16 mouse cellular contexts compared by ENCODE assay signal in genomic region chr13:31531651-31532061, GRCm38 (mm10). TPM values are rescaled to one million over a fixed set of nuclear protein-coding genes. Genes with fewer than 3 reads are reported as not detected.
DNase-seq lines count a peak whose midpoint lies in the region; ATAC-seq and TF ChIP-seq lines count a peak whose summit lies in the region.
"Had no signal": no experiment of that assay in that cellular context is flagged by ENCODE, and none has a peak within 500 bp of the region (broad histone marks: within the 10 kb centered on the region; RNA-seq: fewer than 3 reads in every experiment).

No protein-coding gene starts in this region.

- TF ChIP-seq EP300 in liver, postnatal 0 days (IDR thresholded peaks at IDR 0.05; ENCODE audit: low read depth), result no peak

- no peaks in the 10 kb centered on the region for H3K9me3 ChIP-seq in kidney, postnatal 0 days (replicated peaks; ENCODE audit: low read length)
- H3K9me3 ChIP-seq in liver, postnatal 0 days (ENCODE audit: low read length), result no peaks in the 10 kb centered on the region
- H3K9me3 ChIP-seq: embryonic facial prominence, embryonic 13.5 days had no signal

- ATAC-seq in kidney, postnatal 0 days (replicated peaks; ENCODE audit: low FRiP score, low read depth), result peak; percentile 63; the same call in 1 of the 2 replicates
- ATAC-seq in liver, postnatal 0 days, result peak; percentile 58
- ATAC-seq: intestine, postnatal 0 days had no signal

- no peaks in the 10 kb centered on the region for H3K4me1 ChIP-seq in kidney, postnatal 0 days (replicated peaks; ENCODE audit: insufficient read depth, low read length)
- H3K4me1 ChIP-seq in liver, postnatal 0 days (ENCODE audit: insufficient read depth), result peaks cover 8% of the 10 kb centered on the region; the same call in 1 of the 2 replicates
- no peaks in the 10 kb centered on the region for H3K4me1 ChIP-seq in cerebellum, adult 2 months (ENCODE audit: control insufficient read depth, insufficient read depth, low read length)
- H3K4me1 ChIP-seq: embryonic facial prominence, embryonic 13.5 days had no signal

- TF ChIP-seq POLR2A in cerebellum, adult 2 months (IDR thresholded peaks at IDR 0.05; ENCODE audit: borderline replicate concordance, insufficient read depth, low read length), result no peak

- H3K4me2 ChIP-seq in kidney, postnatal 0 days (ENCODE audit: low read length), result no peak overlapping the region
- no peak overlapping the region for H3K4me2 ChIP-seq in liver, postnatal 0 days (ENCODE audit: low read depth, low read length)
- H3K4me2 ChIP-seq: embryonic facial prominence, embryonic 13.5 days had no signal

- H3K27ac ChIP-seq in kidney, postnatal 0 days, result no peak overlapping the region
- H3K27ac ChIP-seq in liver, postnatal 0 days (ENCODE audit: low read depth), result peak overlapping the region; percentile 48; the same call in 1 of the 2 replicates
- no peak overlapping the region for H3K27ac ChIP-seq in cerebellum, adult 2 months (ENCODE audit: insufficient read depth, low read length)
- H3K27ac ChIP-seq: embryonic facial prominence, embryonic 13.5 days; left cerebral cortex, adult 2 months; macrophage had no signal

- no peak for TF ChIP-seq CTCF in kidney, postnatal 0 days (IDR thresholded peaks at IDR 0.05; ENCODE audit: low read depth)
- TF ChIP-seq CTCF in liver, postnatal 0 days (IDR thresholded peaks at IDR 0.05; ENCODE audit: low read depth), result no peak
- TF ChIP-seq CTCF in cerebellum, adult 2 months (IDR thresholded peaks at IDR 0.05; ENCODE audit: borderline replicate concordance, insufficient read depth, low read depth, low read length), result no peak

- H3K36me3 ChIP-seq in kidney, postnatal 0 days (ENCODE audit: insufficient read depth, low read length), result no peaks in the 10 kb centered on the region
- H3K36me3 ChIP-seq in liver, postnatal 0 days (replicated peaks; ENCODE audit: insufficient read depth, low read length), result no peaks in the 10 kb centered on the region
- H3K36me3 ChIP-seq: embryonic facial prominence, embryonic 13.5 days had no signal

- WGBS in kidney, postnatal 0 days, result 9% methylated on average over 8 of the region's 8 CpGs
- 26% methylated on average over 8 of the region's 8 CpGs for WGBS in liver, postnatal 0 days (ENCODE audit: insufficient replicate concordance)
- WGBS in cerebellum, adult 2 months, result 39% methylated on average over 8 of the region's 8 CpGs

- H3K4me3 ChIP-seq in kidney, postnatal 0 days (replicated peaks; ENCODE audit: low read depth, low read length), result no peak overlapping the region
- no peak overlapping the region for H3K4me3 ChIP-seq in liver, postnatal 0 days (ENCODE audit: low read depth, low read length)
- no peak overlapping the region for H3K4me3 ChIP-seq in cerebellum, adult 2 months (replicated peaks; ENCODE audit: insufficient read depth, low read depth, low read length)
- H3K4me3 ChIP-seq: embryonic facial prominence, embryonic 13.5 days; left cerebral cortex, adult 2 months had no signal

- DNase-seq in kidney, postnatal 0 days (ENCODE audit: low spot score), result peak; percentile 71
- no peak for DNase-seq in kidney, adult 11 months
- DNase-seq in urinary bladder, postnatal 36 days (ENCODE audit: low spot score in 2 of 2), result peak; percentile 41 to 62
- DNase-seq in urinary bladder, adult 2 months (ENCODE audit: low spot score), result no peak
- DNase-seq in liver, postnatal 0 days, result no peak
- no peak for DNase-seq in lung, postnatal 10 days
- no peak for DNase-seq in spleen, postnatal 4 days (ENCODE audit: low spot score in 2 of 2)
- no peak for DNase-seq in cerebellum, adult 2 months
- DNase-seq: cerebellum, adult 8-10 months; spleen, adult 18-20 months; thymus, postnatal 14 days had no signal

- H3K9ac ChIP-seq in kidney, postnatal 0 days (ENCODE audit: low read depth, low read length), result no peak overlapping the region
- no peak overlapping the region for H3K9ac ChIP-seq in liver, postnatal 0 days (replicated peaks)
- H3K9ac ChIP-seq: embryonic facial prominence, embryonic 13.5 days had no signal

- H3K27me3 ChIP-seq in kidney, postnatal 0 days (ENCODE audit: insufficient read depth, low read length), result no peaks in the 10 kb centered on the region
- H3K27me3 ChIP-seq in liver, postnatal 0 days (ENCODE audit: insufficient read depth, low read length), result no peaks in the 10 kb centered on the region
- no peaks in the 10 kb centered on the region; the same call in 1 of the 2 replicates for H3K27me3 ChIP-seq in cerebellum, adult 2 months (ENCODE audit: control insufficient read depth, insufficient read depth, low read length)
- H3K27me3 ChIP-seq: embryonic facial prominence, embryonic 13.5 days had no signal

RNA-seq across cellular contexts. Expression of gene Foxq1, which starts 24.3 kb away (rescaled TPM):
- 7.3 and 11.2 TPM in 2 replicates for polyA plus RNA-seq in kidney, postnatal 0 days (2015; fragmentation: Nextera tagmentation; extraction: Ambion mirVana)
- 118 and 159 TPM in 2 replicates for polyA plus RNA-seq in urinary bladder, adult 2 months (2012; rRNA removed)
- 3.4 and 4.6 TPM in 2 replicates for polyA plus RNA-seq in liver, postnatal 0 days (2015; fragmentation: Nextera tagmentation; extraction: Ambion mirVana)
- 3.0 and 3.3 TPM in 2 replicates for polyA plus RNA-seq in cerebellum, adult 2 months (2012; rRNA removed)
- polyA plus RNA-seq: macrophage had no signal

RNA-seq across cellular contexts. Expression of gene A530084C06Rik, which starts 27.5 kb away (rescaled TPM):
- not detected in 2 replicates for polyA plus RNA-seq in kidney, postnatal 0 days (2015; fragmentation: Nextera tagmentation; extraction: Ambion mirVana)
- polyA plus RNA-seq in urinary bladder, adult 2 months (2012; rRNA removed), result 0.96 and 1.1 TPM in 2 replicates
- not detected in 2 replicates for polyA plus RNA-seq in liver, postnatal 0 days (2015; fragmentation: Nextera tagmentation; extraction: Ambion mirVana)
- 0.72 and 0.87 TPM in 2 replicates for polyA plus RNA-seq in cerebellum, adult 2 months (2012; rRNA removed)
- polyA plus RNA-seq: embryonic facial prominence, embryonic 13.5 days; forebrain, embryonic 11.5 days; intestine, postnatal 0 days; macrophage had no signal

Comparison
In these comparisons a context has a peak if more than half of its experiments do, and no peak if none do; other contexts are left out.
1. DNase-seq: peak in kidney, postnatal 0 days (single experiment) and urinary bladder, postnatal 36 days (2 of 2); none in kidney, adult 11 months (single experiment), urinary bladder, adult 2 months (single experiment), liver, postnatal 0 days (single experiment), lung, postnatal 10 days (single experiment), spleen, postnatal 4 days (0 of 2) and cerebellum, adult 2 months (0 of 2).